Mouse (Mus musculus): ENCODE results near the gene Gins3.

GRCm38 (mm10) chr8:95609406-95609805 is 23.8 kb upstream of the Gins3 start:
- TF ChIP-seq CTCF (IDR thresholded peaks at IDR 0.05; ENCODE audit: low read depth) (no peak), EP300 (IDR thresholded peaks at IDR 0.05; ENCODE audit: low read depth) (no peak)

All from liver, postnatal 0 days (tissue).